Mouse (Mus musculus) brain, embryonic 18.5 days (tissue): Measurements from ENCODE around the gene Plcg1.

ENCODE experiments used
- DNase-seq: peaks from one replicate; pipeline ENCODE4 v3.0.0-alpha.2; 2012; ENCODE audit warnings: low read depth, low spot score

Gene Plcg1

DNA sequence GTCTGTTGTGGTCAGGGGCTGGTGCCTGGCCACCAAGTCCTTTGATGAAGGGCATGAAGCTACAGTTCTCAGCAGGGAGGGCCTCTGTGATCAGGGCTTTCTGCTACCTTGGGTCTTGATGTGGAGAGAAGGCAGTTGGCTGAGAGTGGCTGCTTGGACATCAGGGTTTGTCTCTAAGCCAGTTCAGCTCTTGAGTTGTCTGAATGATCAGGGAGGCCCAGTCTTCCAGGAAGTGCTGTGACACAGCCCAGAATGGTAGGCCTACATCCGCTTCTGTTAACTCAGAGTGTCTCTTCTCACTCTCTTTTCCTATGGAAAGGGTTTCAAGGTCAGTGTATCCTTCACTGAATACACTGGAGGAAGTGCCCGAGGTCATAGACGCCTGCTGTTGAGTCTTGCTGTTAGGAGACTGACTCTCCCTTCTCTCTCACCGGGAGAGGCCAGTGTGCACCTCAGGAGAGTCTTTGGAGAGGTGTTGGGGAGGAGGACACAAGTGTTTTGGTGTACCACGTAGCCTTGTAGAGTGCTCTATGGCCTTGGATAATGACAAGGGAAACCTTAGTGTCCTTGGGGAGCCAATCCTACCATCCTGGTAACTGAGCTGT lies 4.7 kb downstream of the Plcg1 start:
- DNase-seq: no peak

DNA sequence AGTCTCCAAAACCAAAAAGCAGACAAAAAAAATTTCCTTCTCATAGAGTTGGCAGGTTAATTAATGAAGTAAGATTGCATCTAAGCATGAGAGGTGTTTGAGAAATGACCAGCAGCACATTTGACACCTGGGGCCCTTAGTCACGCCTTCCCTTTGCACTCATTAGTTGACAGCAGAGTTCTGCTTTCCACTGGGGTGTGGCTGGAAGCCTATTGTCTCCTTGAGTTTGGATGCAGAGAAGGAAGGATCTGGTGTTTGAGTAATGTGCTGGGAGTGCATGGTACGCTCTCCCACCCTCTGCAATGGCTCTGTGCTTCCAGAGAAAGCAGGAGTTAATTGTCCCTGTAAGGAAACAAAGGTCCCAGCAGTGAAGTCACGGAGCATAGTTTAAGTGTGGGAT lies 5.4 kb downstream of the Plcg1 start:
- no peak for DNase-seq

- DNase-seq: no peak
Measured at GRCm38 (mm10) chr2:160738354-160738753, 7.3 kb downstream of the Plcg1 start.

- no peak for DNase-seq
Measured at GRCm38 (mm10) chr2:160739647-160740356, 8.7 kb downstream of the Plcg1 start.

- no peak for DNase-seq
Measured at GRCm38 (mm10) chr2:160740521-160741156, 9.5 kb downstream of the Plcg1 start.

GRCm38 (mm10) chr2:160741580-160741979 lies 10.5 kb downstream of the Plcg1 start:
- no peak for DNase-seq

DNA sequence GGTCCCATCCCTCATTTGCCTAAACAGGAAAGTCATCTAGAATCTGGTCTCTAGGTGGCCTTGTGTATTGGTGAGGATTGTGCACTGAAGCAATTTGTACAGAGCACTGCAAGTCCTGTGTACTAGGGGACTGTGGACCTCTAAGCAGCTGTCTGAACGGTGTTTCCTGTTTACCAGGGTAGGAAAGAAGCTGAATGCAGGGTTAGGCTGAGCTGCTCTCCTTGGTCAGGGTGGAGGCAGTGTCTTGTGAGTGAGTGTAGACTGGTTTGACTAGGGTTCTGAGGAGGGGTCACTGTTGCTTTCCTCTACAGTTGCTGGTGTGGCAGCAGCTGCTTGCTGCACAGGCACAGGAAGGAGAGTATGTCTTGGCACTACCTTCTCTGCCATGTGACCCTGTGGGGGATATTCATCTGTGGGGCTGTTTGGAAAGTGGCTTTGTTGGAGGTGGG lies 11.1 kb downstream of the Plcg1 start:
- DNase-seq: no peak

DNA sequence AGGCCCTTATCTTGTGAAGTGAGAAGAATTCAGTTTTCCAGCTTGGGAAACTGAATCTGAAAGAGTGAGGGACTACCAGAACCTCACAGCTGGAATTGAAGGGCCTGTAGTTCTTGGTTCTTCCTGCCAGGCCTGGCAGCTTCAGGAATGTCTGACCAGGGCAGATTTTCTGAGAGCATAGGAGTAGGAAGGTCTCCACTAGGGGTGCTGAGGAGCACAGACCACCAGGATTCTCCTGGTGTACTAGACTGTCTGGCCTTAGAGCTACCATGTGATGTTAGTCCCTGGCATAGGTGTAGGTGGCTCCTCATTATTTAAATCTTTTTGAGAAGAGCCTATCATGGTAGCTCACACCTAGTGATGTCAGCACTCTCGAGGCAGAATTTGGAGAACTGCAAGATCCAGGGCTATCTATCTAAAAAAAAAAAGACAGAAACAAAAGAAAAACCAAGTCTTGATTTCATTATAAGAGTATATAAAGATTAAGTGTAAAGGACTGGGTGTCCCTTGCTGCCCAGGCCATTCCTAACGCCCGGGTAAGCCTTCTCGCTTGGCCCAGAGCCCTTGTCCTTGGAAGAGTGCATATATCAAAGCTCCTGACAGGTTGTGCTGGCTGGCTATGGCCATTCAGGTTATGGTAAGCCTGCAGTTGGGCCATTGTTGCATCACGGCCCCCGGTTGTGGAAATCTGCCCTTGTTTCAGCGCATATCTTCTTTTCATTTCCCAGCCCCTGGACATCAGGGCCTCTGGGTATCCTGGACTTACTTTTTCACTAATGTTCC lies 13.1 kb downstream of the Plcg1 start:
- no peak for DNase-seq

- DNase-seq: no peak
Measured at GRCm38 (mm10) chr2:160744823-160745210, 13.7 kb downstream of the Plcg1 start.

DNA sequence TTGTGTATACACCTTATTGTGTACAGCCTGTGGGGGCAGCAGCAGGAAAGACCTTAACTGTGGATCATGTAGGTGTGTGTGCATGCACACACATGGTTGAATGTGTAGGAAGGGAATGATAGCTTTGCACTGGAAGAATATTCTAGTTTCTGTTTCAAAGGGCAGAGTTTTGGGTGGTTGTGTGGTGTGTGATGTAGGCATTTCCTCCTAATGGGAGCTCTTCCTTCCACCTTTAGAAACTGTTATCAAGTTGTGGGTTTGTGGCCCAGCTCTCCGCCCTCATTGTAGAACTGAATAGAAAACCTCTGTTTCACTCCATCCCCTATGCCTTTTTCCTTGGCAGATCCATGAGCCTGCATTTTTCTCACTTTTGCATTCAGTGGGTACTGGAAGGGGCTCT lies 14.4 kb downstream of the Plcg1 start:
- DNase-seq: no peak

DNA sequence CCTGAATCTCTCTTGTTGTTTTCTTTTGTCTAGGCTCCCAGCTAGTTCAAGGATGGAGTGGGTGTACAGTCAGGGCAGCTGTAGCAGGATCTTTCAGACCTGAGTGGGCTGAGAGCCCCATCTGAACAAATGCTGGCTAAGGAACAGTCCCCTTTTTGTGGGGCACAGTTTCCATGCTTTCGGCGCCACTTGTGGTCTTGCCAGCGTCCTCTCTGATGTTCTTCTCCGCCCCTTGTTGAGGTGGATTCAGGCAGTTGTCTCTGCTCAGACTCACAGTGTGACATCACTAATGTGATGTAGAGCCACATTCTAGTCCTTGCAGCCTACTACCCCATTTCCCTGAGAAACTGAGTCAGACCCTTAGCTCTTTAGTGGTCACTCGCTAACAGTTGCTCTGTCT lies 15.5 kb downstream of the Plcg1 start:
- no peak for DNase-seq

DNA sequence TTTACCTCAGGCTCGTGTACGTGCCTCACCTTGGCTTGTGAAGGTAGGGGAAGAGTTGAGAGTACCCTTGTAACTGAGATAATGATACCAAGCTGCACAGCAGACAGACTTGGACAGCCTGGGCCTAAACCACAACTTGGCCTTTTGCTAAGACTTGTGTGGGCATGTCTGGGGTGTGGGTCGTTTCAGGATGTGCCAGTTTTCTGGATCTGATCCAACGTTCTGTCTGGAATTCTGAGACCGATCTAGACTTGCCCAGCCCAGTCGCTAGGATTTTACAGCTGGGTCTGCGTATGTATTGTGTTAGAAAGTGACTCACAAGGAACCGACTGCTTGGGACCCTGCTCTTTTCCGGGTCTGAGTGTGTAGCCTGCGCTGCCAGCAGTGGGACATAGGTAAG lies 16.0 kb downstream of the Plcg1 start:
- no peak for DNase-seq

DNA sequence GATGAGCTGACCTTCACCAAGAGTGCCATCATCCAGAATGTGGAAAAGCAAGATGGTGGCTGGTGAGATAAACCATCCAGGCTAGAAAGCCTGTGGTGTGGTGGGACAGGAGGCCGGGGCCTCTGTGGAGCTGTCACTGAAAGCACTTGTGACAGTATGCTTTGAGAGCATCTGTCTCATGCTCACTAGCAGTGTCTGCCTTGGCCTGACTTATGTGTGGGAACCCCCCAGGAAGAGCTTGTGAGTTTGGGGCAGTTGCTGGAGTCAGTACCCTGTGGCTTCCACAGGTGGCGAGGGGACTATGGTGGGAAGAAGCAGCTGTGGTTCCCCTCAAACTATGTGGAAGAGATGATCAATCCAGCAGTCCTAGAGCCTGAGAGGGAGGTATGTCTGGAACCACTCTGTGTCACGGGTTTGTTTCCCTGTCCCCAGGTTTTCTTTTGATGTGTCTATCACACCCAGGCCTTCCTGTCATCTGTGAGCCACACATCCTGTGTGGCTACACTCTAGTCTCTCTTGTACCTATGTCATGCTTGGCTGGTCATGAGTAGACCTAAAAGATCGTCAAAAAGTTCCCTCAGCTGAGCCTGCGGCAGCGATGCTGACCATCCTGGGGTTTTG lies 25.6 kb downstream of the Plcg1 start:
- DNase-seq: no peak

- no peak for DNase-seq
Measured at GRCm38 (mm10) chr2:160760433-160761184, 29.5 kb downstream of the Plcg1 start.

GRCm38 (mm10) chr2:160763816-160764215 lies 32.7 kb downstream of the Plcg1 start:
- no peak for DNase-seq

DNA sequence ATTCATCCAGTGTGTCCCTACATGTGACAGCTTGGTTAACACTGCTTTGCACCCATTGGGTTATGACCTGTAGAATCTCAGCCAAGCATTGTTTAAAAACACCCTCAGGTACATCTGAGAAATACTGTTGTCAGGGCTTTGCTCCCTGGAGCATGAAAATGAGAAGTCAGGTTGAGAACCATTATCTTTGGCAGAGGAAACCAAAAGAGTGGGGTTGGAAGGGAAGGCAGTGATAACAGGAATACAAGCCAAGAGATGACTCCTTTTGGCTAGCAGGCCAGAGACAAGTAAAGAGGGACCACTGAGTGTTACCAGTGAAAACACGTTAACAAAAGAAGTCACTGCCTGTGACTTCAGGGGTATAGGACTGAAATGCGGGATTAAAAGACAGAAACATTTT lies 33.3 kb downstream of the Plcg1 start:
- no peak for DNase-seq

DNA sequence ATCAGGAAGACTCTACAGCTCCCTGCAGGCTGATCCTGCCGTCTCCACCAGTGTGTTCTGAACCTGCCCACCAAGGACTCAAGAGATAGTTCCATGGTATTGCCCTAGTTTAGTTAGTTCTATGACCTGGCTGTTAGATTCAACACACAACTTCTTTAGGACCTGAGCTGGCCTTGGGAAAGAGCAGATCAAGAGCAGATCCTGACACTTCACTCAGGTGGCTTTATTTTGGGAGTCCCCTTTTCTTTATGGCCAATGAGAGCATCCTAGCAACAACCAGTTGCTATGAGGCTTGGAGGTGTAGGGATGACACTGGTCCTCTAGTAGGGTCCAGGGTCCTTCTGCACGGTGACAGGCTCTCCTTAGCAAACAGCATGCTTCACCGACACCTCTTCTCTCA lies 34.0 kb downstream of the Plcg1 start:
- DNase-seq: no peak

DNA sequence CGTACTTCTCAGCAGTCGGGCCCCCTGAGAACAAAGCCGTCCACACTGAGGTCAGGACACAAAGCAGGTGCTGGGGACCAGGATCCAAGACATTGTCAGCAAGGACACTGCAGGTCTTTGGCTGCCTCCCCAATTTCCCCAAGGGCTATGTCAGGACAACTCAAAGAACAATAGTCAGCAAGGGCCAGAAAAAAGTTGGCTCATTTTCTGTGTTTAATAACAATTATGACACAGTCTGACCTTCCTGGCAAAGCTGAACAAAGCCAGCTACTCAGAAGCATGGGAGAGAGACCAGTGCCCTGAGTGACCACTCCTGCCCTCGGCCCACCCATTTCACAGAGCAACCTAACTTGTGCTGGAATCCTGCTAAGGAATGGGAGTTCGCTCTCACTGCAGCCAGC lies 35.3 kb downstream of the Plcg1 start:
- no peak for DNase-seq

- DNase-seq: no peak
Measured at GRCm38 (mm10) chr2:160767201-160767600, 36.1 kb downstream of the Plcg1 start.

- DNase-seq: no peak
Measured at GRCm38 (mm10) chr2:160768097-160768695, 37.1 kb downstream of the Plcg1 start.

DNA sequence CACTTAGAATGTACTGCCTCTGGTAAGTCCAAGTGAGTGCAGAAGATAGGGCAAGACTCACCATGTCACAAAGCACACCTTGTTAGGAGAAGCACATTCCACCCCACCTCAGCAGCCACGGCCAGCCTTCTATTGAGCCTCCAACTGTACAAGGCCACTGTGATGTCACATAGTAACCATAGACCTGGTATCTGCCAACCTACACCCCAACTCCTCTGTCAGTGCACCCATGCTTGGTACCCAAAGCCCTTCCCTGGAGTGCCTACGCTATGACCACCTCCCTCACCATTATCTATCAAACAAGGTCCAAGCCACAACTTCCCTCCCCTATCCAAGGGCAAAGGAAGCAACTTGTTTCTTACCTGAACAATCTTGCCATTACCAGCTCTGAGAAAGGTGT lies 37.9 kb downstream of the Plcg1 start:
- DNase-seq: no peak
